Mouse (Mus musculus): ENCODE results near the gene Tspan18.
A peak's percentile ranks its signal among the peaks of the same experiment; 100 is the strongest.

Tspan18 gene

GRCm38 (mm10) chr2:93339373-93340106 is 5.2 kb upstream of the Tspan18 start:
- peak; percentile 71 for DNase-seq

- no peak for DNase-seq
Measured at GRCm38 (mm10) chr2:93335996-93336395, 1.7 kb upstream of the Tspan18 start.

GRCm38 (mm10) chr2:93333241-93333816 is 976 bp downstream of the Tspan18 start:
- peak; percentile 87 for DNase-seq

- peak; percentile 89 for DNase-seq
Measured at GRCm38 (mm10) chr2:93332277-93332676, 2.0 kb downstream of the Tspan18 start.

GRCm38 (mm10) chr2:93331121-93331520 is 3.2 kb downstream of the Tspan18 start:
- no peak for DNase-seq

- DNase-seq = no peak
Measured at GRCm38 (mm10) chr2:93329120-93329519, 5.2 kb downstream of the Tspan18 start.

- no peak for DNase-seq
Measured at GRCm38 (mm10) chr2:93327915-93328555, 6.3 kb downstream of the Tspan18 start.

GRCm38 (mm10) chr2:93324681-93325080 is 9.6 kb downstream of the Tspan18 start:
- DNase-seq = no peak

- peak; percentile 75 for DNase-seq
Measured at GRCm38 (mm10) chr2:93321946-93322345, 12.4 kb downstream of the Tspan18 start.

- no peak for DNase-seq
Measured at GRCm38 (mm10) chr2:93320267-93320666, 14.0 kb downstream of the Tspan18 start.

- DNase-seq = no peak
Measured at GRCm38 (mm10) chr2:93319598-93319997, 14.7 kb downstream of the Tspan18 start.

GRCm38 (mm10) chr2:93318781-93319349 is 15.4 kb downstream of the Tspan18 start:
- DNase-seq = no peak

- no peak for DNase-seq
Measured at GRCm38 (mm10) chr2:93313768-93314632, 20.3 kb downstream of the Tspan18 start.

- DNase-seq = no peak
Measured at GRCm38 (mm10) chr2:93312458-93312857, 21.8 kb downstream of the Tspan18 start.

- no peak for DNase-seq
Measured at GRCm38 (mm10) chr2:93309724-93310413, 24.4 kb downstream of the Tspan18 start.

GRCm38 (mm10) chr2:93306898-93307297 is 27.4 kb downstream of the Tspan18 start:
- no peak for DNase-seq

GRCm38 (mm10) chr2:93304273-93304634 is 30.1 kb downstream of the Tspan18 start:
- no peak for DNase-seq

- no peak for DNase-seq
Measured at GRCm38 (mm10) chr2:93303585-93304272, 30.6 kb downstream of the Tspan18 start.

- no peak for DNase-seq
Measured at GRCm38 (mm10) chr2:93303260-93303584, 31.1 kb downstream of the Tspan18 start.

- DNase-seq = no peak
Measured at GRCm38 (mm10) chr2:93297656-93298055, 36.6 kb downstream of the Tspan18 start.

- no peak for DNase-seq
Measured at GRCm38 (mm10) chr2:93291186-93291926, 42.9 kb downstream of the Tspan18 start.

All from lung, postnatal 36 days (tissue).